Mouse (Mus musculus) R1 (cell line): Measurements from ENCODE around the gene Prpmp5.
"Not testable (repeated sequence)": the region's sequence is repeated elsewhere in the genome, so short reads cannot be mapped to it uniquely, and the experiment has no call there.

Experiments
- DNase-seq: peaks from one replicate; pipeline ENCODE4 v3.0.0-alpha.2; 2018; ENCODE audit warnings: low read depth, low spot score

Gene Prpmp5

DNA sequence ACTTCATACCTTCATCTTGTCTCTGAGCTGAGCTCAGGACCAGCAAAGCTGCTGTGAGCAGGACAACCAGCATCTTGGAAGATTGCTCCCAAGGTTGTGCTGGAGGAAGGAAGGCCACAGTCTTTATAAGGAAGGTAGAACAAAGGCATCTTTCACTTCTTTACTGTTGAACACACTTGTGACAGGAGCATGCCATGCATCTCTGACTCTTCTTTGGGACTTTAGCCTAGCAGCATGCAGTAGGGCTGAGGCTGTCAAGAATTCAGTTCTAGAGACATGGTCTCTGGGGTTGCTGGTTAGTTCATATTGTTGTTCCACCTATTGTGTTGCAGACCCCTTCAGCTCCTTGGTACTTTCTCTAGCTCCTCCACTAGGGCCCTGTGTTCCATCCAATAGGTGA, at the start of gene Prpmp5:
Gene Prpmp5 (minus strand): TSS at position 101 of the 400 bp plus-strand sequence.
- DNase-seq, result not testable (repeated sequence)

DNA sequence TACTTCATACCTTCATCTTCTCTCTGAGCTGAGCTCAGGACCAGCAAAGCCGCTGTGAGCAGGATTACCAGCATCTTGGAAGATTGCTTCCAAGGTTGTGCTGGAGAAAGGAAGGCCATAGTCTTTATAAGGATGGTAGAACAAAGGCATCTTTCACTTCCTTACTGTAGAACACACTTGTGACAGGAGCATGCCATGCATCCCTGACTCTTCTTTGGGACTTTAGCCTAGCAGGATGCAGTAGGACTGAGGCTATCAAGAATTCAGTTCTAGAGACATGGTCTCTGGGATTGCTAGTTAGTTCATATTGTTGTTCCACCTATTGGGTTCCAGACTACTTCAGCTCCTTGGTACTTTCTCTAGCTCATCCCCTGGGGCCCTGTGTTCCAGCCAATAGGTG, 49.5 kb upstream of the Prpmp5 start, which contains the start of gene Gm8882:
Gene Gm8882 (minus strand): TSS at position 101 of the 400 bp plus-strand sequence.
- DNase-seq, result not testable (repeated sequence)
